Mouse (Mus musculus) liver, adult (tissue): Measurements from ENCODE around the gene Galntl6.

Experiments
- GATA4 ChIP-seq: IDR thresholded peaks from 2 replicates; pipeline ENCODE4 v1.6.1; 2014; ENCODE audit warnings: mild to moderate bottlenecking, low read length; ENCODE audit not compliant: insufficient replicate concordance

The Galntl6 gene

GRCm38 (mm10) chr8:58234220-58234619, 678.2 kb downstream of the Galntl6 start:
- no peak for TF ChIP-seq GATA4

DNA sequence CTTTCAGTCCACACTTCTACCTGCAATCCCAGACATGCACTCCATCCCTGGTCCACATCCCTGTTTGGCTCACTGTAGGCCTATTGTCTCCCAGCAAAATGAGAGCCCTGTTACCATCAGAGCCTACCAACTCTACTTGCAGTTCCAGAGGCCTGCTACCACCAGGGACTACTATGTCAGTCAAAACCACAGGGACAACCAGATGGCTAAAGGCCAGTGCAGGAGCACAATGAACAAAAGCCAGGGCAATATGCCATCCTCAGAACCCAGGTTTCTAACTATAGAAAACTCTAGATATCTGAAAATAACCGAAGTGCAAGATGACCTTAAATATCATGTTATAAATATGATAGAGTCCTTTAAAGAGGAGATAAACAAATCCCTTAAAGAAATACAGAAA, 683.7 kb downstream of the Galntl6 start:
- no peak for TF ChIP-seq GATA4

DNA sequence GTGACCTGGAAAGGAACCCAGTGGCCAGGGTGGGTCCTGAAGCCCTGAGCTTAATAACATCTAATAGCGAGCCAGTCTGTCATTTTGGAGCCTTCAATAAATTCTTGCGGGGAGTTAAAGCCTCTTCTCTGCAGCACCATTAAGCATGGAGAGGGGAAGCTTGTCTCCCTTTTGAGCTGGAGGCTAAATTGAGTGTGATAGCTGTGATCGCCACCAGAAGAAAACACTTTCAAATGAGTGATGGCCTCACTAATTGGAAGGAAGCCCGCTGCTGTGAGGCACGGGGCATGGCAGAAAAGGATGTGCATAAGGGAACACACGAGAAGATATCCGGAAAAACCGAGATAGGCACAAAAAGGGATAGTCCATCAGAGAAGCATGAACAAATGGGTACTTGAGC, 694.6 kb downstream of the Galntl6 start:
- TF ChIP-seq GATA4 = no peak

GRCm38 (mm10) chr8:58189694-58190093, 722.7 kb downstream of the Galntl6 start:
- TF ChIP-seq GATA4 = no peak

DNA sequence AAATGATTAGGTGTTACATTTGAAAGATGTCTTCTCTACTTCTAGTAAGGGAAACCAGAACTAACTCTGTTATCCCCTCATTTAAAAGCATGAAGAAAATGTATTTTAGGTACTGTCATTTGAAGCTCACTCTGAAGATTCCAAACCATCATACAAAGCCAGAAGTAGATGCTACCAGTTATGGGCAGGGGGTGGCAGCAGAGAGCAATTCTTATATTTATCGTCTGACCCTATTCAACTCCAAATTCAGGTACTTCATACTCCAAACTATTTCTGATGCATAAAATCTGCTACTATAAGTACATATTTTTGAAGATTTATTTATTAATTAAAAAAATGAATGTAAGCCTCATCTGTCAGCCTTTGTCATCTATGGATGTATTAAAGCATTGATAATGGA, 765.5 kb downstream of the Galntl6 start:
- TF ChIP-seq GATA4 = no peak

DNA sequence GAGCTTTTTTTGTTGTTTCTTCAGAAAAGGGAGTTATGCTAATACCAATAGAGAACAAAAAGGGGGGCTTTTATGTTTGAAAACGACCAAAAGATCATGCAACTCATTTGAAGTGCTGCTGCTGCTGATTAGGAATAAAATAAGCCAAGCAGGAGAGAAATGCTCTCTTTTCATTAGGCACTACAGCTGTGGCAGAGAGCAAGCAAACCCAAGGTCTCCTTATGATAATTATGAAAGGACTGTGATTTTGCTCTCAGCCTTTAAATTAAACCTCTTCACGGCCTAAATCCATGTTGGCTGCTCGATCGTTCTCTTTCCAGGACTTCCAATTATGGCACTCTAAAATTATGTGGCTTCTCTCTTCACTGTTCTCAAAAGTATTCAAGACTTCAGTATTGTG, 825.7 kb downstream of the Galntl6 start:
- TF ChIP-seq GATA4 = no peak

DNA sequence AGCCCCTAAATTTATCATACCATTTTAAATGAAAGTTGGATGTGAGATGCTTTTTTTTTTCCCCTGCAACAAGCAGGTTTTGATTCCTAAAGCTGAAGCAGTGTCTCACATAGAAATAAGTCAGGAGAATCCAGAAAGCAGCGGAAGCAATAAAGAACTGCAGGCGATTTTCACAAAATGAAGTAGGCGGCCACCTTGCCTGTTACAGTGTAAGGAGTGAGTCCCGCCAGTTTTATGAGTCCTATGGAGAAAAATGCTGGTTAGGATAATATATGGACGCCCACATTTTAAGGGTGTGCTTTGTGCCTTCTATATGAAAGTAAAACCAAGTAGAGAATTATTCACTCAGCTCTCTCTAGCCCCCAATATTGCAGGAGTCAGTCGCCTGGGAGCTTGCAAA, 827.5 kb downstream of the Galntl6 start:
- no peak for TF ChIP-seq GATA4

DNA sequence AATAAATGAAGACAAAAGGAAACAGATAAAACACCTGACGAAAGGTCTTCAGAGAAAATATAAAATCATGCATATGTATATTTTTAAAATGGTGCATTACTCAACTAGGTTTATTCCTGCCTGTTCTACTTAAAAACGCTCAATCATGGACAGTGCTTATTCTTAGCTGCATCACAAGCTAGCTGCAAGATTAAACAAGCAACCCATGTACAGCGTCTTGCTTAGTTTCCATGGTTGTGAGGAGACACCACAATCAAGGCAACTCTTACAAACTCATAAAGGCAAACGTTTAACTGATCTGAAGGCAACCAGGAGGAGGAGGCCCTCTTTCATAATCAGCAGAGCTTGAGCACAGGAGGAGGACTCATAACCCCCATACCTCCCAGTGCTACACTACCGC, 830.7 kb downstream of the Galntl6 start:
- TF ChIP-seq GATA4 = no peak

GRCm38 (mm10) chr8:58074611-58075010, 837.8 kb downstream of the Galntl6 start:
- TF ChIP-seq GATA4 = no peak

GRCm38 (mm10) chr8:58073733-58074132, 838.7 kb downstream of the Galntl6 start:
- TF ChIP-seq GATA4 = no peak

DNA sequence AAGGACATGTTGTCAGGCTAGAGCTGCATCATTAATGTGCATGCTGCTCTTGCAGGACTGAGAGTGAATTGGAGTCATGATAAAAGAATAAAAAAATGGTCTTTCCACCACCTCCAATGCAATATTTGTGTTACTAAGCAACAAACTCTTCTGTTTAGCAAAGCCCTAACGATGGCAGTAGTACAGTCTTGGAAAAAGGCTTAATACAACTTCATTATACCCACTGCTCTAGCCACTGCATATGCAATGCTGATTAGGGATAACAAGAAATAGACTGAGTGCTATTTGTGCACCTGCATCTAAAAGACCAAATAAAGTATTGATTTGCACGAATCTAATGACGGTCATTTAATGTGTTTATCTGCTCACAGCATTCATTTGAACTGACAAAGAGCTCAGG, 880.2 kb downstream of the Galntl6 start:
- no peak for TF ChIP-seq GATA4

DNA sequence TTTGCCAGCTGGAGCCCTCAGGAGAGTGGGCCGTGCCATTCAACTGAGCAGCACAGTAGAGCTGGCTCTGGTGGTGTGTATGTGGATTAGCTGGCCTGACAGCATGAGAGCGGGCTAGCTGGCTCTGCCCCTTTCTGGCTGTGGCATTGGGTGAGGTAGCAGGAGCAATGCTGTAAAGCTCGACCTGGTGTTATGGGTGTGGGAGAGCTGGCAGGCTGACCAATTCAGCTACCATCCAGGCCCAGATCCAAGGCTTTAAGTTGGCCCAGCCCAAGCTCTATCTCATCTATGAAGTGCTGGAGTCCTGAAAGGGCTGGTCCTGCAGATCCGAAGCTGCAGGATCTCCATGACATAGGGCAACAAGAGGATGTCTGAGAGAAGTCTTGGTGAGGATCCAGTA, 886.9 kb downstream of the Galntl6 start:
- TF ChIP-seq GATA4 = no peak

GRCm38 (mm10) chr8:58025094-58025493, 887.3 kb downstream of the Galntl6 start:
- TF ChIP-seq GATA4 = no peak

DNA sequence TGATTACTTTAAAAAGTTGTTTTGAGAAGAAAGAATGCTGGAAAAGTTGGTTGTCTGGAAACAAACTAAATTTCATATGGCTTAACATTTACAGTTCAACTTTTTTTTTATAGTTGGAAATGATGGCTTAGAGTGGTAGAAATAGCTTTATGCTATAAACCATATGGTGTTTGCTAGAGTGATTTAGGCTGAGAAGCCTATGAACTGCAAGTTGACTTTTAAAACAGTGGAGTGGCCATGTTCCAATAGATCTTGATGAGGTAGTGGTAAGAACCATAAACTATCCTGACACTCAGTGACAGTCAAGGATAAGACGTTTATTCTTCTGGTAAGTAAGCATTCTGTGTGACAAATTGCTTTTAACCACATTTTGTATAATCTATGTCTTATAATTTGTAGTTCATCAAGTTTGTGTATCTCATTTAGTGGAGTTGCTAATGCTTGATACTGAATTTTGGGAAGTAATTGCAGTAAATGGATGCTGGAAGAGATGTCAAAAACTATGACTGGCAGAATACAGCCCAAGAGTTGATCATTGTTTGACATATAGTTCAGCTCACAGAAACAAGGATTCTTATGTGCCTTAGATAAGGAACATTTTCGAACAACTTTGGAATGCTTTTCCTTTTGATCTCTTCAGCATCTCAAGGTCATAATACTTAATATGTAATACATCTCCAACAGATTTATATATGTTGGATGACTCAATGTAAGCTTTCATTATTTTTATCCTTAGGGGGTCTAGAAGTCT, 888.8 kb downstream of the Galntl6 start:
- TF ChIP-seq GATA4 = no peak

DNA sequence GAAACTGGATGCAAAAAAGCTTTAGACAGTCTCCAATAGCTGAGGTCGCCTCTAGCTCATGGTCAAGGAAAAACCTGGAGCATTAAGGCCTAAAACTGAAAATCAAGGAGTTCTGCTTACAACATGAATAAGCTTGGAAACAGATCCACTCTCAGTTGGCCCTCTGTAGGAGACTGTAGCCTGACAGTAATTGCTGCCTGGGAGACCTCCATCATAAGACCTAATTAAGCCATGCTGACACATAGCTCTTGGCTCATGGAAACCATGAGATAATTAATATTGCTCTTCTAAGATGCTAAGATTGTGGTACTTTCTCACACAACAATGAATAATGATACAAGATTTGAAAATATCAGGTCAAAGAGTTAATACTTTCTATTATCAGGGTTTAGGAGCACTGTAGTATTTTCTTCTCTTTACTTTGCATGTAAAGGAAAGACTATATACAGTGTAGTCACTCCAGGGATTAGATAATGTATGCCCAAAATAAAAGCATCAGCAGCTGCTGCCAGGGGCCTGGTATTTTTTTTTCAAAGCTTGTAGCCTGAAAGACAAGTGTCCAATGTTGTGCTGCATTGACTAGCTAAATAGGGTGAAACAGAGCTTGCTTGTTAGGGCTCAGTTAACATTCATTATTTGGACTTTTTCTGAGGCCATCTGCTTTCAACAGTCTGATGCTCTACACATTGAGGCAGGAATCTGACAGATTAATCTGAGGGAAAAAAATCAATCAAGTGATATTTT, 922.8 kb downstream of the Galntl6 start:
- no peak for TF ChIP-seq GATA4

DNA sequence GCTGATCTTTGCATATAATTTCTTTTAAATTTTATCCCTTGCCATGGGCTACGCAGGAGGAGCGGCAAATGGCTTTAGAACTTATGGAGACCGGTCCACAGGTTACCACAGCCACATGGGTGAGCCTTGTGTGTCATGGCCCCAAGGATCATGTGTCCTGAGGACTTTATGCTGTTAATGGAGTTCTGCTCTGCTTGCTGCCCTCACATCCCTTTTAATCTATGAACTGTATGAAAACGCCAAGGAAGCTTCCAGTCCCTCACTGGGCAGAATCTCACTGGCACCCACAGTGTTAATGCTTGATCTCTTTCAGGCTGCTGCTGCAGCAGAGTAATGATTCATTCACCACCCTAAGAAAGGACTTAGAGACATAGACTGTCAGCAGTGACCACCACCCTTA, 935.1 kb downstream of the Galntl6 start:
- TF ChIP-seq GATA4 = no peak

DNA sequence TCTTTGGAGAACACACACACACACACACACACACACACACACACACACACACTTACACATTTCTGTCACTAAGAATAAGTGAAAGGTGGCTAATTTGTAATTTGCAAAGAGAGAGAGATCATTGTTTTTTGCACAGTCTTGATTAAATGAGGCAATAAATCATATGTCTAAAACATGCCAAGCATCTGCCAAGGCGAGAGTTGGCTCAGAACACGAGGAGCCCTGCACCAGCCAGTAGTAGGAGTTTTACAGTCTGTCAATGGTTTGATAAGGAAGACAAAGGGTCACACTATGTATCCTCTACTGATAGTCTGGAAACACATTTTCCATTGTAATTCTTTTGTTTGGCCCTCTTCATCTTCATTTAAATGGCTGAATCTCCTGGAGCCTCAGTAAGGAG, 938.3 kb downstream of the Galntl6 start:
- no peak for TF ChIP-seq GATA4

DNA sequence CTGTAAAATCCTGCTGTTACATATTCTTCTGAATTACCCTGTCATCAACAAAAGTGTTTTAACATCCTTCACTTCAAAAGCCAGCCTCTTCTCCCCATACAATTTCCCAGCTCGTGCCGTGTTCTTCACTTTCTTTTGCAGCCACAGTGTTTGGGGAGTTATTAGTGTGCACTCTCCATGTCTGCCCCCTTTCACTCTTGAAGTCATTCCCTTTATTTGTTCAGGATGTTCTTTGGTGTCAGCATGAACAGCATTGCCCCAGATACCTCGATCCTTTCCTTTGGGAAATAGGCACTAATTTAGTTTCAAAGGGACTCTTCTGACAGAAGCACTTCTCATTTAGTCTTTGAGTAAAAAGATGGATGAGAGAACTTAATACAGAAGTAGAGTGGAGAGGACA, 939.6 kb downstream of the Galntl6 start:
- TF ChIP-seq GATA4 = no peak
